Mouse (Mus musculus) layer of hippocampus, postnatal 10 days (tissue): ENCODE results near the gene Hmgcll1. TPM values are rescaled to one million over a fixed set of nuclear protein-coding genes. Genes with fewer than 3 reads are reported as not detected.
A peak's percentile ranks its signal among the peaks of the same experiment; 100 is the strongest.
"Not testable (repeated sequence)": the region's sequence is repeated elsewhere in the genome, so short reads cannot be mapped to it uniquely, and the experiment has no call there.

Experiments
- DNase-seq, 2 experiments: peaks; one replicate each; pipeline ENCODE4 v3.0.0; 2021; ENCODE audit warnings: low spot score in 2 of 2
- total RNA-seq, 2 experiments: library from RNA; stranded (reverse); gene quantifications; 2 replicates each; pipeline ENCODE4 v1.2.3; 2021

Gene Hmgcll1
- total RNA-seq, 2 experiments from 2014 or later, result 15.3 to 16.9 TPM

DNA sequence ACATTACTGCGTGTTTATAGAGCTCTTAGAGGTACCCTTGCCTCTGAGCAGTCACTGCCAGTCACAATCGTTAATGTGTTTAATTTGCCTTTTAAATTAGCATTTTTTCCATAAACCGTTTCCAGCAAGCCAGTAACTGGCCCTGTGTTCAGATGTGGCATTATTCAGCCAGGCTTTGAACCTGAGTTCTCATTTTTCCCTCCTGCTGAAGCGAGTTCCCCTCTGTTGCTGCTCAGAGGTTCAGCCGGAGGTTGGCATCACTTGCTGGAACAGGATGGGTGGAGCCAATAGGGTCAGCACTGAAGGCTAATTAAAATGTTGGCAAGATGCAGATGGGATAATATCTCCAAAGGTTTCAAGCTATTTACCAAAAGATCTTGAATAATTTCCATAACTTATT lies 28.7 kb downstream of the Hmgcll1 start:
- DNase-seq, result no peak

DNA sequence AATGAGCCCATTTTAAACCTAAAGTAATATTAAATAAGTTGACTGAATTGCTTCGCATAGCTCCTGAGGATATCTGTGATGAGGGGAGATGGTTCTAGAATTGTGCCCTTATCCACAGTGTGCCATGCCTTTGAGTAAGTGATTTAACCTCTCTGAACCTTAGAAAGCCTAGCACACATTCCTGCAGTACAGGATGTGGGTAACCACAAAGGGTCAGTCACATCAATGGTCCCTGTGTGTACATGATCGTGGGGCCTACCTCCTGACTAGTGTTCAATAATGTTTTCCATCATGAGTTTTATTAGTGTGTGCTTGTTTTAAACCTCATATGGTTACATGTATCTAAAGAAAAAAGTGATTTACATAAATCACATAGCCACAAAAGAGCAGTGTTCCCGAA lies 46.3 kb downstream of the Hmgcll1 start:
- DNase-seq, result no peak

DNA sequence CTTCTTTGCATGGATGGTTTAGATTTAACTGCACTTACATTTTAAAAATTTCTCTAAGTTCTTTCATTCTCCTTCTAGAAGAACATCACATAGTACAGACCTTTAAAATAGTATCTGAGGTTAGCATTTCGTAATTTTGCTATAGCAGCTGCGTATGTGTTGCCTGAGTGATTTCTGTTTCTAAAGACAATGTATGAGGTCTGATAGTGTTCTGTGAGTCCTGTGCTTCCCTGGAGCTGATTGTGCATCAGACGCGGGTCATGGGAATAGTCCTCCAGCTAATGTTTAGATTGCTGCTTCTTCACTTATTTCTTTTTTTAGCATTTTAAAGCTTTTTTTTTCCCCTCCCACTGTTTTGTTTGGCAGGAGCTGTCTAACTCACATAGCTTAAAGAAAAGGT lies 46.8 kb downstream of the Hmgcll1 start:
- no peak for DNase-seq

DNA sequence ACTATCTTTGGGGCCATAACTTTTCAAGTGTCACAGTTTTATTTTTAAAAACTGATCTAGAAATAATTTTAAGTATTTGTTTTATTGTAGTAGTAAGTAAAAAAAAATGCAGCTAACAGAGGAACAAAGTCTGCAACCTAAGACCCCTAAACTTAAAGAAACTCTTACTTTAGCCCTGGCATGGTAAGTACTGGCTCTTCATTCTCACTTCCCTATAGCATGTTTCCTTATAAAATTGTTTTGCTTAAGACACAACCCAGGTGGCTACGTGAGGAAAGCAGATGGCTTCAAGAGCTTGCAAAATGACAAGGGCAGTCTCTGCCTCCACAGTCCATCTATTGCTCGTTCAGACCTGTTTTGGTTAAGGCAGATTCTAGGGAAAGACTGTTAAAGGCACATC lies 49.5 kb downstream of the Hmgcll1 start:
- DNase-seq, result no peak

DNA sequence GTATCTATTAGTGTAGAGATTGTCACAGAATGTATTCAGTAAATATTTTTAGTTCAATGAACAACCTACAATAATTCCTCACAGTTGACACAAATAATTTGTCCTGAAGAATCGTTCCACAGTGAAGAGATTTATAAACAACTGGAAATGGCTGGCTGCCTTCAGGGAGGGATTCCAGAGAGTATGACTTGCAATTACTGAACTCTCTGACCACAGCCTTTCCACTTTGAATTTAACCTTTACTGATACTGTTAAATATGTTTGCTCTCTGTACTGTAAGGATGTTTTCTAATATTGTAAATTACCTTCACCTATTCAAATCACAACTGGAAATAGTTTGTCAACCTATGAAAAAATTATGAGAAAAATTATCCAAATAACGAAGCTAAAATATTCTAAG lies 76.9 kb downstream of the Hmgcll1 start:
- DNase-seq, result no peak

DNA sequence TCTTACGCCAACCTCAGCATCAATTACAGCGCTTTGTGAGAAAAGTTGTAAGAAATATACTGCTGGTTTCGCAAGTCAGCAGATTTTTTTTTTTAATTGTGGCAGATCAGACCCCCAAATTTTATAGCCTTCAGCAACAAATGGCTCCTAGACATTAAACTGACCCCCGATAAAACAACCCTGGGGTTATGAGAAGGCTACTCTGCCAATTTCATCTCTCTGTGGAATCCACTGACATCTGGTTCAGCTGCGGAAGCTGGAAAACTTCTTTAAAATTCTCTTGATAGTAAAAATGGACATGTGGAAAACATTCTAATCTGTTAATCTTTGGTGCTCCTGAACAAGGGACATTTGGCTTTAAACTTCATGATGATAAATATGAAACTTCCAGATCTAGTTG lies 82.6 kb downstream of the Hmgcll1 start:
- no peak for DNase-seq

DNA sequence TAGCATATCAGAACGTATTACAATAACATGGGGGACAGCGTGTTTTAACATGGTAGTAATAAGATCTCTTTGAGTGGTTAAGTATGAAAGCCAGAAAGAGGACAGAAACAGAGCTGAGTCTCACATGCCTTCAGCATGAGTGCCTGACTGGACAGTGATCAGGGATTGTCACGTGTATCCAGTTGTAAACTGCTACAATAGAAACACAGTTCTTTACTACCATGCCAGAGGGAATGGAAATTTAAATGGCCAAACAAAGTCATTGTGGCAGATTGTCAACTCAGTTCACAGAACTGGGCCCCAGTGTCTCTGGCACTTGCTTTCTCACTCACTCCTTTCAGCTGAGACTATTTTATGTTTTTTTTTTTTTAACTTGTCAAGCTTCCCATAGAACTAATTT lies 85.3 kb downstream of the Hmgcll1 start:
- DNase-seq, result no peak

DNA sequence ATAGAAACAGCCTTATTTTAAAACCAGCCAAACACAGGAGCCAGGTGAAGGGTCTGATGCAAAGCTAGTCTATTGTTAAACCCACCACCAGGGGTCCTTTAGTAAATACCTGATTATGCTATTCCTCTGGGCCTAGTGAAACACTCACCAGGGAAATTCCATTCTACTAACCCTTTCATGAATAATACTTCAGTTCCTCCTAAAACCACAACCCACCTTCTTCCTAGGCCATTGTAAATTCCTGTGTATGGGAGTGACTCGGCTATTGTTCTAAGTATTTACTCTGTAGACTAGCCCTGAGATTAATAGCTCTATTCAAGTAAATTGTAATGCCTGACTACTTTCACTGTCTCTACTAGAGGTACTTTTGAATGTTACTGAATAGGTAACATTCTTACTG lies 89.8 kb downstream of the Hmgcll1 start:
- not testable (repeated sequence) for DNase-seq

DNA sequence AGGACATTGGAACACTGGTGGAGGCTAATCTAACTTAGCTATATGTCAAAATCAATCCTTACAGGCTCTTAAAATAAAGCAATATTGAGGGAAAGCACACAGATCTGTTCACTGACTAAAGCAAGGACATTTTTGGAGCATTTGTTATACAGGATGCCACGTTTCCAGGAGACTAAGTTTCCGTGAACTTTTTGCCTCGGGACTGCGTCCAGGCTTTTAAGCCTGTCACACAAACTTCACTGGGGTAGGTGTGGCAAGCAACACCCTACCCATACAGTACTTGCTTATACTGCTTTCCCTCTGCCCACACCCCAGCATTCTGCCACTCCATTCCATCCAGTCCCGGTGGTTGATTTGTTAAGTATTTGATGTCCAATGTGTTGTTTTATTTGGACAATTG lies 90.2 kb downstream of the Hmgcll1 start:
- no peak for DNase-seq

DNA sequence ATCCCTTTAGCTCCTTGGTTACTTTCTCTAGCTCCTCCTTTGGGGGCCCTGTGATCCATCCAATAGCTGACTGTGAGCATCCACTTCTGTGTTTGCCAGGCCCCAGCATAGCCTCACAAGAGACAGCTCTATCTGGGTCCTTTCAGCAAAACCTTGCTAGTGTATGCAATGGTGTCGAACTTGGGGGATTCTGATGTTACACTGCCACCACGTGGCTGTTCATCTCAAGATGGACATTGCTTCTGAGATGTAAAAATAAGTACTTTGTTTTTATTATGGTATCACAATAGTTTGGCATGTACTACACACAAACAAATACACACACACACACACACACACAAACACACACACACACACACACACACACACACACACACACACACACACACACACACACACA lies 108.2 kb downstream of the Hmgcll1 start:
- peak; percentile 67 to 77 for DNase-seq

DNA sequence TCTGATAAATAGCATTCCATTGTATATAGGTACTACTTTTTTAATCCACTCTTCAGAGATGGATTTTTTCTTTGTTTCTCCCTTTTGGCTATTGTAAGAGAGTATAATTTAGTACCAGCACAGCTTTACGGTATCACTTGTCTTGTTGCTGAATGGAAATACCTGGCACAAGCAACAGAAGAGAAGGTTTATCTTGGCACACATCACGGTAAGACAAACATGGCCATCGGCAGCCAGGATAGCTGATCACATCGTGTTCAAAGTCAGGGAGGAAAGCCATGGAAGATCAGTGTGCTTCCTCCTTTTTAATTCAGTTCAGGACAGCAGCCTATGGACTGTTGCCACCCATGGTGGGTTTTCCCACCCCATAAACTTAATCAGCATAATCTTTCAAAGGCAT lies 109.6 kb downstream of the Hmgcll1 start:
- DNase-seq, result no peak

DNA sequence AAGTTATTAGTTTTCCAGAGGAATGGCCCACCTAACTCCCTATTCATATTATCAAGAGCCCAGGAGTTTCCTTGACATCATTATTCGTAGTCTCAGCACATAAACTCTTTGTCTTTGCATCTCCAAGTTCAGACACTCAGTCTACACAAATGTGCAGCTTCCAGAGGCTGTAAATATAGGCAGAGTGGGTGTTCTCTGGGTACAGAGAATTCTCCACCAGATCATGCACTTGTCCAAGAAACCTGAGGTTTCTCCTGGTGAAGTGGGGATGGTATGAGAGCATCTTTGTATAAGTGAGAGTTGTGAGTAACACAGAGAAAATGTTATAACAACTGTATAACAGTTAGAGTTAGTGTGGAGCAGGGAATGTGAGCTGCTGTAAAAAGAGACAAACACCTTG lies 114.7 kb downstream of the Hmgcll1 start:
- DNase-seq, result no peak

DNA sequence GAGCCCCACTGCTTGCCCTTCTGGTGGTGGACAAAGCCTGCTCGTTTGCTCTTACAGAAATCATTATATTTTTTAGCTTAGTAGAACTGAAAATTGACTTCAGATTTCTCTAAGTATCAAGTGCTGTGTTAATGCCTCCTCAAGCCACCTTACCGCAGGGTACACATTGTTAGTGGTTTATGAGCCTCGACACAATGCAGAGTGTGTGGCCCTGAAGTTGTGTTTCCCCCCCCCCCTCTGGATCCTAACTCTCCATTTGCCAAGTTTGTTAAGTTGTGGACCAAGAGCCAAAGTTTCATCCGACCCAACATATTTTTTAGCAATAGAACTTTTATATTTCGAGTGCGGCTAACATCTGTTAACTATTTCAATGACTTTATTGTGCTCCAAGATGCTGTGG lies 119.4 kb downstream of the Hmgcll1 start:
- no peak for DNase-seq

DNA sequence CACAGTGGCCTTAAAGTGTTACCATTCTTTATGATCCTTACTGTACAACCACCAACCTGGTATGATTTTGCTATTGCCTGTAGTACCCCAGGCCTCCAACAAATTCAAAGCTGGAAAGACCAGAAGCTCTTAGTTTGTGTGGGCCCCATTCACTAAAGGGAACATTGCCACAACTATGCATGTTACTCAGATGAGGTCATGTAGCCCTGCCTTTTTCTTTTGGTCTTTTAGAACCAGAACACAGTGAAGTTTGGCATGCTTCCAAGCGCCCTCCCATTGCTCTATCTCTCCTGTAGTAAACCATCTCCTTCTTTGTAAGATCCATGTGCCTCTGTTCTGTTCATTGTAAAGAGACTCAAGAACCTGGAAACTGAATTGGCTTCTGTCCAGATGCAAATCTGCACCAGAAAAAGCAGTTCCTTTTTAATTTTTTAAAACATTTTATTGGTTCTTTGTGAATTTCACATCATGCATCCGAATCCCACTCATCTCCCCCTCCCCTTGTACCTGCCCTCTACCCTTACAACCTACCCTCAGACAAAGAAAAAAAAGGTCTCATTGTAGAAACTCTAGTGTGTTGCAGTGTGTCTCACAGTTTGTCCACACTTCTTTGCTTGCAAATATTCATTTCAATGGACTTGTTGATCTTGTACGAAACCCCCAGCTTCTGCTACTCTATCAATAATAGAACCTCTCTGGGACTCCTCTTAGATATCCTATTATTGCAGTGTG lies 123.9 kb downstream of the Hmgcll1 start:
- peak in 1 of 2 experiments; percentile 20 for DNase-seq

DNA sequence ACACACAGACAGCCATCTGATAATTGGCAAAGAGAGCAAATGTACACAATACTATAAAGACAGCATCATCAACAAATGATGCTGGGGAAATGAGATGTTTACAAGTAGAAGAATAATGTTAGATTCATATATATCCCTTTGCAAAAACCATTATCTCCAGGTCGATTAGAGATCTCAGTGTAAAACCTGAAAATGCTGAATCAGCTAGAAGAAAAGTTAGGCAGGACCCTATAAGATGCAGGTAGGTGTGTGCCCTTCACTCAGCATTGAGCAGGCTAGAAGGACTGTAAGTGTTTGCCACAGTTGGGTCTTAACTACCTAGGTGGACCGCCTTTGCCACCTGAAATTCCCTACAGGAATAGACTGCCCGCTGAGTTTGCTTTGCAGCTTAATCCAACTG lies 130.9 kb downstream of the Hmgcll1 start:
- no peak for DNase-seq

DNA sequence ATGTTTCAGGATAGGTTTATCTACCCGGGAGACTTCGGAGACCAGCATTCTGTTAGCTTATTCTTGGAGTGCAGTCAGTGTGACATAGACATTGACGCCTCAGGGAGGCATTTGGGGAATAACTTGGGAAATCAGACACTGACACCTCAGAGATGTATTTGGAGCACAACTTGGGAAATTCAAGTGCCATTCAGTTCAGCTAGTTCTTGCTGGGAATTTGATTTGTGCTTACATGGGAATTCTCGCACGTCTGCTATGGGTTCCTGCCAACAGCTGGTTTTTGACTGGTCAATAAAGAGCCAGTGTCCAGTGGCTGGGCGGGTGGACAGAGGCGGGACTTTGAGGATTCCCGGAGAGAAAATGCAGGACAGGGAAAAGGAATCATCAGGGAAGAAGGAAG lies 147.8 kb downstream of the Hmgcll1 start:
- no peak for DNase-seq

DNA sequence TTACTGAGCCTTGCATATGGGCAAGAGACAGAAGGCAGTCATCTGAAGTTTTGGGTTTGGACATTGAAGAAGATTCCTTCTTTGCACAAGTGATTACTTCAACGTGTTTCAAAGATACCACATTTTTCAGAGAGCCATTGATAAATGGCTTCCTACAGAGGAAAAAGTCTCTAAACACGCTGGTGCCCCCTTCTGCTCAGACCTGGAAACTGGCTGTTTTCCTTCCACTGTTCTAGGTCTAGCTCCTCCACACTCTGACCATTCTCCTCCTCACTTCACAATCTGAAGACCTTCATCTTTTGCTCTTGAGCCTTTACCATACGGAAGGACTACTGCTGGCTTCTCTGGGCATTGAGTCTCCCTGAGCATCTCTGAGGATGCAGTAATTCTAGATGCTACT lies 153.7 kb downstream of the Hmgcll1 start:
- DNase-seq, result peak in 1 of 2 experiments; percentile 21

DNA sequence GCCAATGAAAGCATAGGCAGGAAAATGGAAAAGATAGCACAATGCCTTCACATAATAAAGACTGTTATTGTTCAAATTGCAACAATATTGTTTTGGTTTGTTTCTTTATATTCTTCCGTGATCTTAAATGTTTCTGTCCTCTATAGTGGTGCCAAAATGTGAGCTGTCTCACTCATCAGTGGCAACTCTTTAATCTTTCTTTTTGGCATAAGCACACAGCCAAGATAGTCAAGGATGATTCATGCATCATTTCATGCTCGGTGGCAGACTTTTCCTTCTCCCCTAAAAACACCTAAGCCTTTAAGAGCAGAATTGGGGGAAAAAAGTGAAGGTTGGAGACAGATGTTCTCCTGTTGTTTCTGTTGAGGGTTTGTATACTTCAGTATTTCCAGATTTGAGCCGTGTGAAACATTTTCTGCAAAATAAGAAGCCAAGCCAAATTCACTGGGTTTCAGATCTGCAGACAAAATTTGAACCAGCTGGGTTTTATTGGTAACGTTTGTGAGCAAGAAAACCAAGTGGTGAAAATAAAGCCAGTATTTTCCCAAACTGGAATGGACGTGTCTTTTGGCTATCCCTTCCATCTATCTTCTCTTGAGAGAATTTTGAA lies 158.1 kb downstream of the Hmgcll1 start:
- DNase-seq, result no peak

DNA sequence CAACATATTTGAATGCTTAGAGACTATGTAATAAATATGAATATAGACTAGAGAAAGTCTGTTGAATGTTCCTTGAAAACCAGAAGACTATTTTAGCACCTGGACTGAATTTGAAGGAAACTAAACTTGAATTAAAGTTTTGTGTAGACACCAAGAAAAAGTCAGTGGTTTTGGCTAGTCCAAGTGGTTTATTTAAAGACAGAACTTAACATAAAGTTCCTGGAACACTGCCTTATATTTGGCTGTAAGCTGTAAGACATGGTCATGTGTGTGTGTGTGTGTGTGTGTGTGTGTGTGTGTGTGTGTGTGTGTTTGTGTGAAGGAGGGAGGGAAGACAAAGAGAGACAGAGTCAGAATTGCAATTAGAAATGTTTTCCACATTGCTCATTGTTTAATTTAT lies 164.6 kb downstream of the Hmgcll1 start:
- DNase-seq, result no peak
